Mouse (Mus musculus) cerebellum, postnatal 14 days (tissue): ENCODE data around the gene Mylpf.
"Not testable (repeated sequence)": the region's sequence is repeated elsewhere in the genome, so short reads cannot be mapped to it uniquely, and the experiment has no call there.

ENCODE experiments used
- DNase-seq, 2 experiments: peaks; one replicate each; pipeline ENCODE4 v3.0.0; 2021; ENCODE audit warnings: mixed read lengths in 2 of 2

The Mylpf gene

DNA sequence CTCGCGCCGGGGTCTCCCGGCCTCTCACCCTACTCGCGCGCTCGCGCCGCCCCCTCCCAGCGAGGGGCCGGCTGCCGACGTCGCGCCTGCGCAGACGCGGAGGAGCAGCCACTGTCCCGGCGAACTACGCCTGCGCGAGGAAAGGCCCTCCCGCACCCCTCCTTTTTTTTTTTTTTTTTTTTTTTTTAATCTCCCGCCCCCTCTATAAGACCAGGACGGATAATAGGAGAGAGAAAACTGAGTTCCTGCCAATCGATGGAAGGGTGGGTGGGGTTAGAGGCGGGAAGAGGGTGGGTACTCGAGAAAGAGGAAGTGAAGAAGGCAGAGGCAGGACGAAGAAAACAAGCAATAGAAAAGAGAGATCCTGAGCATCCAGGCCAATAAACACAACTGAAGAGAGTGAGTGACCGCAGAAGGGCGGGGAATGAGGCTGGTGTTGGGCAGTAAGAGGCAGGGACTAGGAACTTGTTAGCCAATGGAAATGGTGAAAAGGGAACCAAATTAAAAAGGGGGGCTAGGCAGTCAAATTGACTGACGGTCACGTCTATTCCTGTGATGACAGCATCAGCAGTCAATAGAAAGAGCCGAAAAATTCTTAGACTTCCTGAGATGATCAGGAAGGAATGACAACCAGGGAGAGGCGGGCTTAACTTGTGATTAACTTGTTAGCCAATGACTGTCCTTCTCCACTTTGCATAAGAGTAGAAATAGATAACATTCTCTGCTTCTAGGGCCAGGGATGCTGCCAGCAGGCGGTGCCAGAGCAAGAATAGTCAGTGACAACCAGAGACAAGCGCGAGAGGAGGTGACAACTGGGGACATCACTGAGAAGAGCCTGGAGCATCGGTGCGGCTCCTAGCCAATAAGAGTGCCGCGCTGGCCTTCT is at the start of gene Mylpf:
Gene Mylpf (plus strand): TSS at position 338 of the 886 bp plus-strand sequence.
- peak; percentile 96 to 97 for DNase-seq

- DNase-seq = no peak
These were observed 46.1 kb upstream of the Mylpf start for GRCm38 (mm10) chr7:127162546-127162945.

- DNase-seq = no peak
These were observed 44.7 kb upstream of the Mylpf start for GRCm38 (mm10) chr7:127164002-127164401.

DNA sequence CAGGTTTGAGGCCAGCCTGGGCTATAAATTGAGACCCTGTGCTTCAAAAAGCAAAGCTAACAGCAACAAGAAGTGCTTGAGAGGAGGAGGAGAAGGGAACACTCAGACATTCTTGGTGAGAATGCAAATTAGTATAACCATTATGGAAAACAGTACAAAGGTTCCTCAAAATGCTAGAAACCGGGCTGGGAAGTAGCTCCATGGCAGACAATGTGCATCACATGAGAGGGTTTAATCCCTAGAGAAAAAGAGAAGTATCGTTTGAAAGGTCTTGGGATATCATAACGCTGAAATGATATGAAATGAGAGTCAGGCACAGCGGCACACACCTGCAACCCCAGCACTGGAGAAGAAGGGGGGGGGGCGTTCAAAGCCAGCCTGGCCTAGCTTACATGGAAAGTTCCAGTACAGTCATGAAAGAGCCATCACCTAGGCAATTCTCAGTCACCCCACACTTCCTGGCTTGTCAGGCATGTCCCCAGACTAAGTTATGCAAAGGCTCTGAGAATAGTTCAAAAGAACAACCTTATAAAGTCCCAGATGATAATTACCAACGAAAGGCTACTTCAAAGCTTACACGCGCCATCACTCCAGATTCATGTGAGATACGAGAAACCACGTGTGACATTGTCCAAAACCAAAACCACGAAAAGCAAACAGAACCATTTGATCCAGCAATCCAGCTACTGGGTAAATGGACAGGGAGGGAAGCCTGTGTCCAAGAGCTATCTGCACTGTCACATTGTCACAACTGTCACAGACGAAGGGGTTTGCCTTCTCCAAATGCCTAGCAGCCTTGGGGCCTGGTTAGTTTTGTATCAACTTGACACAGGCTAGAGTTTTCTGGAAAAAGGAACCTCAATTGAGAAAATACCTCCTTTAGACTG is 42.8 kb upstream of the Mylpf start:
- DNase-seq = no peak

DNA sequence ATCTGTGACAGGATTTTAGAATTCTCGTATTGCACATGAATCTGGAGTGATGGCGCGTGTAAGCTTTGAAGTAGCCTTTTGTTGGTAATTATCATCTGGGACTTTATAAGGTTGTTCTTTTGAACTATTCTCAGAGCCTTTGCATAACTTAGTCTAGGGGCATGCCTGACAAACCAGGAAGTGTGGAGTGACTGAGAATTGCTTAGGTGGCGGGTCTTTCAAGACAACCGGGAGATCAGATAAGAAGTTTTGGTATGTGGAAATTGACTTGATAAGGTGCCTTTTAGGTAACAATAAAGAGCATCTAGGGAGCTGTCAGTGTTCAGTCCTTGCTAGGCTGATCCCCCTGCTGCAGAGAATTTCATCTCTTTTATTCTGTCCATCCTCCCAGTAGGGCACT is 42.2 kb upstream of the Mylpf start:
- DNase-seq = no peak

DNA sequence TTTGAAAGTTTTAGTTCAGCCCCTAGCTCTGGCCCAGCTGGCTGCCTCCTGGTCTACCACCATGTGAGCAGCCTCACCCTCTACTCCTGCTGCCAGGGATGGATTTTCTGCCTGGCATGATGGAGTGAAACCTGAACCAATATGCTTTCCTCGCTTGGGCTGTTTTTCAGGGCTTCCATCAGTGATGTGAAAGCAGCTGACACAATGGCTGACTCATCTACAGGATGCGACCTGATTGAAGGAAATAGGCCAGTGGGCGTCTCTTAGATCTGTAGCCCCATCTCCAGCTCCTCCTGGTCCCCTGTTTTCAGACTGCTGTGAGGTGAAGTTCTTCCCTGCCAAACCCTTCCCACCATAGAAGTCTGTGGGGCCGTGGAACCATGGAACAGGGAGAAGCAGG is 31.8 kb upstream of the Mylpf start:
- no peak for DNase-seq

DNA sequence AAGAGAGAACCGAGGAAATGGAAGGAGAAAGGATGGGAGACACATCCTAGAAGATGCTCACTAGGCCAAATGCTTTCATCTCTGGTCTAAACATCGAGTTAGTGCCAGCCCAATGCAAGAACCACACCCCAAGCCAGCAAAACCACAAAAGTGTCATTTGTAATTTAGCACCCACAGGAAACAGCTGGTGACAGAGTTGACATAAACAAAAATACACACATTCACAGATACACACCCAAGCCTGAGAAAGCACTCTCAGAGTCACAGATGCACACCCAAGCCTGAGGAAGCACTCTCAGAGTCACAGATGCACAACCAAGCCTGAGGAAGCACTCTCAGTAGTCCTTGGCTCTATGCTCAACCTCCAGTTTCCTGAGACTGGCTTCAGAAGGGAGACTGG is 27.9 kb upstream of the Mylpf start:
- DNase-seq = no peak

DNA sequence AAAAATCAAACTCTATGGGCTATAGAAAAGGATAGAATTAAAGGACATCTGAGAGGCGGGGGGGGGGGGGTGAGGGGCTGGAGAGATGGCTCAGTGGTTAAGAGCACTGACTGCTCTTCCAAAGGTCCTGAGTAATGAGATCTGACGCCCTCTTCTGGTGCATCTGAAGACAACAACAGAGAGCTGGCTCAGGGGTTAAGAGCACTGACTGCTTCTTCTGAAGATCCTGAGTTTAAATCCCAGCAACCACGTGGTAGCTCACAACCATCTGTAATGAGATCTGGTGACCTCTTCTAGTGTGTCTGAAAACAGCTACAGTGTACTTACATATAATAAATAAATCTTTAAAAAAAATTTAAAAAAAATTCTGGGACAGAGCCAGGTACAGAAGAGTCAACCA is 27.0 kb upstream of the Mylpf start:
- DNase-seq = not testable (repeated sequence)

DNA sequence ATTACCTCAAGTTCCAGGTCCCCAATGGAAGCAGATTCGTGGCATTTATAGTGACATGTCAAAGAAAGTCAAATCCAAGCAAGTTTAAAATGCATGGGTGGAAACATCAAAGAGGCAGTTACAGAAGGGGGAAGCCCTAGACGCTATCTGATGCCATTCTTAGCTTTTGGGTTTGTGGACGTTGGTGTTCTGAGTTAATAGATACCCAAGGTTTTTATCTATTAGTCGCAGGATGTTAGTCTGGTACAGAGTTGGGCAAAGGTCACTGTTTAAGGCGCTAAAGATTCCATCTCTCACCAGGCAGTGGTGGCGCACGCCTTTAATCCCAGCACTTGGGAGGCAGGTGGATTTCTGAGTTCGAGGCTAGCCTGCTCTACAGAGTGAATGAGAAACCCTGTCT is 25.3 kb upstream of the Mylpf start:
- DNase-seq = no peak

GRCm38 (mm10) chr7:127183828-127184227 is 24.9 kb upstream of the Mylpf start:
- no peak for DNase-seq

GRCm38 (mm10) chr7:127184720-127185119 is 24.0 kb upstream of the Mylpf start:
- DNase-seq = no peak

DNA sequence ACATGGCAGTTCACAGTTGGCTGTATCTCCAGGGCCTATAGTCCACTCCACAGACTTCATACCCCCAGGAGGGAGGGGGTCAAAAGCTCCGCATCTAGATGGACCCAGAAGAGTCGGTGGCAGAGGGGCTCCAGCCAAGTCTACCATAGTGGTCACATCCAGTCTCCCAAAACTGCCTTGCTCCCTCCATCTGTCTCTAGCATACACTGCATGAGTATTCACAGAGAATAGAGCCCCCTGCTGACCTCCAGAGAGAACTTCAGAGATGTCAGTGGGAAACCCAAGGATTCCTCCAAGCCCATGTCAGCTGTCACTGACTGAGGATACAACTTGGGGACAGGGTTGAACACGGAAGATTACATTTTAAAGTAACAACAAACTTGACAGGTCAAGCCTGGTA is 23.1 kb upstream of the Mylpf start:
- peak in 1 of 2 experiments; percentile 32 for DNase-seq

DNA sequence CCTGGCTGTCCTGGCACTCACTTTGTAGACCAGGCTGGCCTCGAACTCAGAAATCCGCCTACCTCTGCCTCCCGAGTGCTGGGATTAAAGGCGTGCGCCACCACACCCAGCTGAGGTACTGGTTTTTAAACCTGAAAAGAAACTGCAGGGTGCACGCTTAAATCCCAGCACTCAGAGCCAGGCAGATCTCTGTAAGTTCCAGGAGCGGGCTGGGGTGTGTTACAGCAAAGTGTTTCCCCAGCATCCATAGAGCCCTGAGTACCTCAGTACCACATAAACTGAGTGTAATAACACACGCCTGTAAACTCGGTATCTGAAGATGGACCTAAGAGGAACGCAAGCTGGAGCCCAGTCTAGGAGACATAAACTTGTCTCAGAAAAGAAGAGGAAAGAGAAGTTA is 21.3 kb upstream of the Mylpf start:
- DNase-seq = no peak

DNA sequence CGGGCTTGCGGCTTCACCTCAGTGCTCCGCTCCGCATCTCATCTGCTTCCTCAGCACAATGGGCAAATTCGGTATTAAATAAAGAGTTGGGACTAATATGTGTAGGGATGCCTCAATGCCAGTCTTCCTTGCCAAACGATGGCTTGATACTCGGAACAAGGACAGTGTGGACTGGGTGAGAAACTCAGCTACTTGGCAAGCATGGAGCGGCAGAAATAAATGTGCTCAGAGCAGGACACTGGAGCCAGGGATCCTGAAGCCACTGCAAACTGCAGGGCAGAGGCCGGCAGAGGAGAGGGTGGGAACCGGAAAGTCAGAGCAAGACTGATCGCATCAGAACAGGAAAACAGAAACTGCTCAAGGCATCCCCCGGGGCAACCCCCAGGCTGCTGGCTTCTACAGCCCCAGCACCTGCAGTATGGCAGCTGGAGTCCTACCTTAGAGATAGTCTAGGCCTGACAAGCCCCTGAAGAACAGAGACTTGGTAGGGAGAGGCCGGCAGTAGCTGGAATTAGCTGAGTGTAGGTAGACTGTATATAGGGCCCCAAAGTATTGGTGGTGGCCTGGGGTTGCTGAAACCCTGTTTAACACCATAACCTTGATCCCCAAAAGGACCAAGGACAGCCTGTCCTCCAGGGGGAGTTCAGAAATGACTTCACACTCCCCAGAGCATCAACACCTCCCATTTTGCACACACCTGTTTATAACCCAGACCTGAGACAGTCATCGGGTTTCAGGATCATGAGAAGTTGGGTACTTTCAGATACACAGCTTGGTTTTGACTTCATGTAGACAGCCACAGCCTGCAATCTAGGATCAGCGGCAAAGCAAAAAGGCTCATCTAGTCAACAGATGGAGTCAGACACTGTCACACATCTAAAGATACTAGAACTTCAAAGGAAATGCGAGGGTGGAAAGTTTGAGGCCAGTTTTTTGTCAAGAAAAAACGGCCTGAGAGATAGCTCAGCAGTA is 20.1 kb upstream of the Mylpf start:
- no peak for DNase-seq

DNA sequence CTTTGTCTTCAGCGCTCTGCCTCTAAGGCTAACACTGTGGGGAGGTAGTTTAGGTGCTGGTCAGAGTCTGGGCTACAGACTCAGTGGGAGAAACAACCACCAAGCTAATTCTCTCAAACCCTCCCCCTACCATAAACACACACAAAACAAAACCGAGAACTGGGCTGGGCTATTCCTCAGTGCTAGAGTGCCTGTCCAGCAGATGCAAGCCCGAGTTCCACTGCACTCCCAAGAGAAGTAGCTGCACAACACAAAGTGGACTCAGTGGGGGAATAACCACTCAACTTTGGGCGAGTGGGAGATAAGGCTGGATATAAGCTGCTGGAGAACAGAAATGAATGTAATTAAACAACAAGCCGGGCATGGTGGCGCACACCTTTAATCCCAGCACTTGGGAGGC is 18.0 kb upstream of the Mylpf start:
- DNase-seq = no peak

GRCm38 (mm10) chr7:127192989-127193388 is 15.7 kb upstream of the Mylpf start:
- no peak for DNase-seq

DNA sequence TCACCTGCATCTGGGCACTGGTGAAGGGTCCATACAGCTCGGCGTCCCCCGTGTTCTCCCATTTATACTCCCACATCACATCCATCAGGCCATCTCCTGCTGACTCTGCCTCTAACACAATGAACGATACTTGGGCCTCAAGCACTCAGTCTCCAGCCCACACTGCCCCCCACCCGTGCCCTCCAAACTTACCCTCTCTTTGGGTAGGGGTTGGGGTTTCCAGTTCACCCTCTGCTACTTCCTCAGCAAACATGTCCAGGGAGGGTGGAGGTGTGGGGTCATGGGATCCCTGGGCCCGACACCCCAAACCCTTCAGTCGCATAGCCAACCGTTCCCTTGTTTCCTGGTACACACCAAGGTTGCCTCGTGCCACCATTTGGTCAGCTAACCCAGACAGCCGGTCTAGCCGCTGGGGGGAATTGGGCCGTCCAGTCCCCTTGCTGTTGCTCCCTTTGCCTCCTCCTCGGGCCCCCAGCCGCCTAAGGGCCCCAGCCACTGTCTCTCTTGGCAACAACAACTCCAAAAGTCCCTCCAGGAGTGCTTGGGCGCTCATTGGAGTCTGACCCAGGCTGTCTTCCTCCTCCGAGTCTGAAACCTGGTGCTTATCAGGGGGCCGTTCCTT is 14.6 kb upstream of the Mylpf start:
- no peak for DNase-seq

- no peak for DNase-seq
These were observed 14.1 kb upstream of the Mylpf start for GRCm38 (mm10) chr7:127194633-127195029.

GRCm38 (mm10) chr7:127195544-127196295 is 13.0 kb upstream of the Mylpf start, which contains the start of gene Cd2bp2:
Gene Cd2bp2, minus strand, starts transcription at chr7:127196050.
- DNase-seq = peak; percentile 95 to 97

DNA sequence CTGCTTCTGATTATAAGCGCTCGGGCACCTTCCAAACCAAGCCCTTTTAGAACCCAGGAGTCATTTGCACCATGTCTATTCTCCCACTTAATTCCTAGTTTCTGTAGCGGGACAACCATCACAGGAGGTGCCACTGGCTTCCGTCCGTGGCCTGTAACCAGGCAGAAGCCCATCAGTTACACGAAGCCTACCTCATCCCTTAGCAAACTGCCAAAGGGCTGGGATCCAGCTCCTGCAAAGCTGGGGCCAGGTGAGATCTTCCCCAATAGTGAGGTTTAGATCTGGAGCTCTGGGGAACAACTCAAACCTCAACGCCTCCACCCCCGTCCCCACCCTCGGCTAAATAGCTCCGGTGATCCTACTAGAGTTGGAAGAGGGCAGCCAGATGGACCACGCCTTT is 12.2 kb upstream of the Mylpf start:
- peak in 1 of 2 experiments; percentile 40 for DNase-seq

- DNase-seq = no peak
These were observed 2.1 kb upstream of the Mylpf start for GRCm38 (mm10) chr7:127206606-127207005.
